Mouse (Mus musculus): Measurements from ENCODE around the gene Fuca1.

DNA sequence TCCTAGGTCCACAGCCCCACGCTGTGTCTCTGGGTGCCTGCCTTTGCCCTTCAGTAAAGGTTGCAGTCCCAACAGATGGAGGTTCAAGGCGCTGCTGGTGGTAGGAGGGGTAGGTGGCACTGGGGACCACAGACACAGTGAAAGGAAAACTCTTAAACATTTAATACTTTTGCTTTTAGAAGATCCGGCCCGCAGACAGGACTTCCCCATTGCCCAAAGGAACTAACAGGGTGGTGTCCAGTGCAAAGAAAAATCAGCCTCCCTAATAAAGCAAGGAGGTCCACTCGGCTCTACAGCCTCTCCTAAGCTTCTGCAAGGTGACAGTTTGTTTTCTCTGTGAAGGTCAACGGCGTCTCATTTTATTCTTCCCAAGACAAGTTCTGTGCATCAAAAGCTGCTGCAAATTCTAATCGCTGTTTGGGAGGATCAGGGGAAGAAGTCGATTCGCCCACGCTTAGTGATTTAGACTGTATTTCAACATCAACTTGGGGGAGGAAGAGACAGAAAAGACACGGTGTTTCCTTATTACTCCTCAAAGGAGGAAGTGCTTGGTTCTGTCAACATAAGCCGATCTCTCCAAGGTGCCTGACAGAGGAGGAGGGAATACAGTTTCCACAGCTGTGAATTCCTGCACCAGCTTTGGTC is 1.8 kb upstream of the Fuca1 start:
- no peak for TF ChIP-seq GATA1 (IDR thresholded peaks at IDR 0.05; ENCODE audit: borderline replicate concordance, low read length)
- TF ChIP-seq FLI1 (IDR thresholded peaks at IDR 0.05; ENCODE audit: low read length) = no peak

Data from megakaryocyte, embryonic 14.5 days (primary cell).